Mouse (Mus musculus): ENCODE measurements around the gene Fam184b. TPM values are rescaled to one million over a fixed set of nuclear protein-coding genes. Genes with fewer than 3 reads are reported as not detected.

Fam184b gene
- polyA plus RNA-seq, 1 experiment: not detected

Other genes with a start within 250 kb of the Fam184b start
- gene Qdpr, start 189.4 kb downstream of the Fam184b start, polyA plus RNA-seq (2012; ENCODE audit: insufficient read depth, insufficient read length, missing spikeins): 113 and 132 TPM in 2 replicates
- not detected in 2 replicates for gene Clrn2, start 185.9 kb downstream of the Fam184b start, polyA plus RNA-seq (2012; ENCODE audit: insufficient read depth, insufficient read length, missing spikeins)
- gene Lap3, start 146.2 kb downstream of the Fam184b start, polyA plus RNA-seq (2012; ENCODE audit: insufficient read depth, insufficient read length, missing spikeins): 69.2 and 70.1 TPM in 2 replicates
- 79.1 and 85.7 TPM in 2 replicates for gene Med28, start 119.4 kb downstream of the Fam184b start, polyA plus RNA-seq (2012; ENCODE audit: insufficient read depth, insufficient read length, missing spikeins)
- gene Ncapg, start 30.3 kb upstream of the Fam184b start, polyA plus RNA-seq (2012; ENCODE audit: insufficient read depth, insufficient read length, missing spikeins): not detected in 2 replicates
- gene Lcorl, start 218.0 kb upstream of the Fam184b start, polyA plus RNA-seq (2012; ENCODE audit: insufficient read depth, insufficient read length, missing spikeins): 8.0 and 11.2 TPM in 2 replicates

Measured in brown adipose tissue, adult 24 weeks (tissue).